Mouse (Mus musculus): ENCODE results near the gene Il11ra1.
"Not testable (repeated sequence)": the region's sequence is repeated elsewhere in the genome, so short reads cannot be mapped to it uniquely, and the experiment has no call there.

Il11ra1 gene

GRCm38 (mm10) chr4:41679291-41679690 is 20.5 kb upstream of the Il11ra1 start:
- DNase-seq (ENCODE audit: low spot score in 2 of 2), result no peak

GRCm38 (mm10) chr4:41681176-41681575 is 18.6 kb upstream of the Il11ra1 start:
- DNase-seq (ENCODE audit: low spot score in 2 of 2), result no peak

GRCm38 (mm10) chr4:41681947-41682346 is 17.8 kb upstream of the Il11ra1 start:
- DNase-seq (ENCODE audit: low spot score in 2 of 2), result no peak

- DNase-seq (ENCODE audit: low spot score in 2 of 2), result no peak
Measured at GRCm38 (mm10) chr4:41682789-41683188, 17.0 kb upstream of the Il11ra1 start.

GRCm38 (mm10) chr4:41683303-41683702 is 16.5 kb upstream of the Il11ra1 start:
- DNase-seq (ENCODE audit: low spot score in 2 of 2), result not testable (repeated sequence)

- not testable (repeated sequence) for DNase-seq (ENCODE audit: low spot score in 2 of 2)
Measured at GRCm38 (mm10) chr4:41684131-41684930, 15.5 kb upstream of the Il11ra1 start.

- DNase-seq (ENCODE audit: low spot score in 2 of 2), result not testable (repeated sequence)
Measured at GRCm38 (mm10) chr4:41684931-41685453, 14.8 kb upstream of the Il11ra1 start.

GRCm38 (mm10) chr4:41685882-41686492 is 13.8 kb upstream of the Il11ra1 start:
- not testable (repeated sequence) for DNase-seq (ENCODE audit: low spot score in 2 of 2)

GRCm38 (mm10) chr4:41688562-41688961 is 11.2 kb upstream of the Il11ra1 start:
- not testable (repeated sequence) for DNase-seq (ENCODE audit: low spot score in 2 of 2)

GRCm38 (mm10) chr4:41690014-41690413 is 9.8 kb upstream of the Il11ra1 start:
- not testable (repeated sequence) for DNase-seq (ENCODE audit: low spot score in 2 of 2)

- not testable (repeated sequence) for DNase-seq (ENCODE audit: low spot score in 2 of 2)
Measured at GRCm38 (mm10) chr4:41693511-41693910, 6.3 kb upstream of the Il11ra1 start.

- DNase-seq (ENCODE audit: low spot score in 2 of 2), result not testable (repeated sequence)
Measured at GRCm38 (mm10) chr4:41695800-41696199, 4.0 kb upstream of the Il11ra1 start.

- not testable (repeated sequence) for DNase-seq (ENCODE audit: low spot score in 2 of 2)
Measured at GRCm38 (mm10) chr4:41696452-41696851, 3.3 kb upstream of the Il11ra1 start.

- peak in 1 of 2 experiments; percentile 84 for DNase-seq (ENCODE audit: low spot score in 2 of 2)
Measured at GRCm38 (mm10) chr4:41696930-41697841, 2.6 kb upstream of the Il11ra1 start, which contains the start of gene Cntfr. Gene Cntfr (minus strand): TSS chr4:41697089.

GRCm38 (mm10) chr4:41698421-41699016 is 1.3 kb upstream of the Il11ra1 start:
- DNase-seq (ENCODE audit: low spot score in 2 of 2), result not testable (repeated sequence)

- DNase-seq (ENCODE audit: low spot score in 2 of 2), result not testable (repeated sequence)
Measured at GRCm38 (mm10) chr4:41700224-41700623, 435 bp downstream of the Il11ra1 start.

- DNase-seq (ENCODE audit: low spot score in 2 of 2), result not testable (repeated sequence)
Measured at GRCm38 (mm10) chr4:41702226-41702625, 2.4 kb downstream of the Il11ra1 start.

GRCm38 (mm10) chr4:41704651-41705050 is 4.9 kb downstream of the Il11ra1 start:
- no peak for DNase-seq (ENCODE audit: low spot score in 2 of 2)

- no peak for DNase-seq (ENCODE audit: low spot score in 2 of 2)
Measured at GRCm38 (mm10) chr4:41705922-41706754, 6.3 kb downstream of the Il11ra1 start.

- peak; percentile 69 to 80 for DNase-seq (ENCODE audit: low spot score in 2 of 2)
Measured at GRCm38 (mm10) chr4:41707011-41707535, 7.3 kb downstream of the Il11ra1 start.
